25 mouse cellular contexts compared by ENCODE assay signal in the genomic region with DNA sequence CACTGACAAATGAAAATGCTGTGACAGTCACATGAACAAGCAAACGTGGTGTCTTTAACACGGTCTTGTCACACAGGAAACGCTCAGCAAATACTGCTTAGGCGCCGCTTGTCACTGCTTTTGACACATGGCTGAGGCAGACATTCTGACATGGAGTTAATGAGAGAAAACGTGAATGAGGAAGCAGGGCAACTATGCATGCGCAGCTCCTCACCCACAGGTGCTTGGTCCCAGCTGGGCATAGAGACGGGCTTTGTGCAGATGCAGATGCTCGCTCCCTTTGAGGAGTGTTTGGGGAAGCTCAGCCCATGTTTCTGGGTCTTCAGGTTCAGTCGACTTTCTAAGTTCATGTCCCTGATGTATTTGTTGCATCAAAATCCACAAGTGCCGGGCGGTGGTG. TPM values are rescaled to one million over a fixed set of nuclear protein-coding genes. Genes with fewer than 3 reads are reported as not detected.
DNase-seq lines count a peak whose midpoint lies in the region; ATAC-seq and TF ChIP-seq lines count a peak whose summit lies in the region.
"Had no signal": no experiment of that assay in that cellular context is flagged by ENCODE, and none has a peak within 500 bp of the region (broad histone marks: within the 10 kb centered on the region; RNA-seq: fewer than 3 reads in every experiment).

No protein-coding gene starts in this region.

- intact Hi-C loops in gastrocnemius, adult 2 months (cut with DNase I), result no loop called here
- intact Hi-C loops in gastrocnemius, postnatal 14 days (cut with DNase I; ENCODE audit: low total_unique reads), result no loop called here

- ATAC-seq in megakaryocyte, adult 5-6 weeks (ENCODE audit: poor library complexity, severe bottlenecking), result 0 out of 2 replicates have a peak, but pooled peaks have one; percentile 43
- ATAC-seq in cerebellum, adult (ENCODE audit: insufficient number of reproducible peaks, low FRiP score, low TSS enrichment), result no peak
- ATAC-seq: forebrain, embryonic 13.5 days; inflammation-experienced regulatory T-cells, adult 6 months had no signal

- no peaks in the 10 kb centered on the region for H3K9me3 ChIP-seq in CH12.LX (replicated peaks; ENCODE audit: low read length)
- H3K9me3 ChIP-seq: forebrain, embryonic 13.5 days; heart, embryonic 12.5 days; hindbrain, embryonic 10.5 days; hindbrain, embryonic 15.5 days; midbrain, embryonic 12.5 days; neural tube, embryonic 13.5 days had no signal

- in situ Hi-C loops in CH12.LX (cut with MboI; ENCODE audit: low pct_ligation_motif_present, low pct_unique_long_range_greater_than_20kb, low sequenced_read_pairs), result no loop called here

- no peak for TF ChIP-seq RAD21 in CH12.LX (IDR thresholded peaks at IDR 0.05; ENCODE audit: low read depth, low read length)

- no peak for TF ChIP-seq EP300 in CH12.LX (IDR thresholded peaks at IDR 0.05; ENCODE audit: low read length)

- TF ChIP-seq POLR2A in CH12.LX (IDR thresholded peaks at IDR 0.05; ENCODE audit: low read depth, low read length), result no peak

- H3K27ac ChIP-seq in gastrocnemius, adult 2 months, result peak overlapping the region; percentile 35; the same call in 1 of the 2 replicates
- H3K27ac ChIP-seq in CH12.LX (ENCODE audit: insufficient read depth, low read depth), result no peak overlapping the region
- H3K27ac ChIP-seq: forebrain, embryonic 13.5 days; hindbrain, embryonic 10.5 days; hindbrain, embryonic 15.5 days; liver, embryonic 14.5 days; macrophage; midbrain, embryonic 12.5 days; neural tube, embryonic 13.5 days had no signal

- dilution Hi-C loops in CH12.LX (cut with MboI; ENCODE audit: extremely low pct_ligation_motif_present, extremely low pct_unique_long_range_greater_than_20kb, low sequenced_read_pairs), result no loop called here

- H3K27me3 ChIP-seq in CH12.LX (replicated peaks), result peaks cover 17% of the 10 kb centered on the region
- H3K27me3 ChIP-seq: forebrain, embryonic 13.5 days; heart, embryonic 12.5 days; hindbrain, embryonic 15.5 days; midbrain, embryonic 12.5 days; neural tube, embryonic 13.5 days had no signal

- H3K4me3 ChIP-seq in gastrocnemius, adult 2 months, result no peak overlapping the region; the same call in 1 of the 2 replicates
- H3K4me3 ChIP-seq in CH12.LX (replicated peaks in 1 of 3; ENCODE audit: low read depth in 2 of 3, low read length in 2 of 3, poor library complexity in 1 of 3), result no peak overlapping the region
- H3K4me3 ChIP-seq: forebrain, embryonic 13.5 days; heart, adult 2 months; heart, embryonic 12.5 days; hindbrain, embryonic 10.5 days; hindbrain, embryonic 15.5 days; midbrain, embryonic 12.5 days; neural tube, embryonic 13.5 days had no signal

- no peak for DNase-seq in gastrocnemius, adult 2 months
- no peak for DNase-seq in gastrocnemius, postnatal 14 days
- DNase-seq in CH12.LX (ENCODE audit: extremely low read depth), result no peak
- peak; percentile 28 for DNase-seq in thymus, postnatal 14 days
- no peak for DNase-seq in MN1 (ENCODE audit: low spot score)
- no peak for DNase-seq in kidney, adult 9 months
- DNase-seq: adrenal gland, postnatal 10 days; cerebellum, adult 2 months; cerebellum, postnatal 14 days; gastrocnemius, postnatal 36 days; heart, adult 2 months; left cerebral cortex, postnatal 4 days; lung, adult 2 months; lung, postnatal 10 days had no signal

- H3K4me2 ChIP-seq in CH12.LX (ENCODE audit: insufficient read depth, low read depth, poor library complexity, severe bottlenecking), result no peak overlapping the region
- H3K4me2 ChIP-seq: forebrain, embryonic 13.5 days; heart, embryonic 12.5 days; hindbrain, embryonic 15.5 days; midbrain, embryonic 12.5 days; neural tube, embryonic 13.5 days had no signal

- no peaks in the 10 kb centered on the region for H3K79me2 ChIP-seq in CH12.LX (replicated peaks; ENCODE audit: control insufficient read depth, extremely low read depth, insufficient read depth, poor library complexity, severe bottlenecking)

- no peak for TF ChIP-seq CTCF in gastrocnemius, adult 2 months (IDR thresholded peaks at IDR 0.05)
- no peak for TF ChIP-seq CTCF in CH12.LX (conservative IDR thresholded peaks at IDR 0.05 in 1 of 2, IDR thresholded peaks at IDR 0.05 in 1 of 2; ENCODE audit: low read depth in 2 of 2, low read length in 2 of 2)

- H3K4me1 ChIP-seq in CH12.LX (ENCODE audit: control insufficient read depth in 1 of 2, insufficient read depth in 2 of 2), result peaks cover 0 to 10% of the 10 kb centered on the region in 2 experiments; a peak in 2 of 4 replicates
- H3K4me1 ChIP-seq: forebrain, embryonic 13.5 days; hindbrain, embryonic 10.5 days; hindbrain, embryonic 15.5 days; midbrain, embryonic 12.5 days had no signal

- H3K36me3 ChIP-seq in CH12.LX (replicated peaks in 1 of 2; ENCODE audit: control insufficient read depth in 1 of 2, insufficient read depth in 1 of 2, low read length in 1 of 2), result no peaks in the 10 kb centered on the region
- H3K36me3 ChIP-seq: heart, embryonic 12.5 days; hindbrain, embryonic 10.5 days; hindbrain, embryonic 15.5 days; midbrain, embryonic 12.5 days; neural tube, embryonic 13.5 days had no signal

- no peak overlapping the region for H3K9ac ChIP-seq in CH12.LX (ENCODE audit: insufficient read depth, low read depth)
- H3K9ac ChIP-seq: forebrain, embryonic 13.5 days; heart, embryonic 12.5 days; hindbrain, embryonic 15.5 days; liver, embryonic 14.5 days; midbrain, embryonic 12.5 days; neural tube, embryonic 13.5 days had no signal

TF ChIP-seq in CH12.LX, 34 proteins besides CTCF, POLR2A, EP300 and RAD21:
- no peak for TF ChIP-seq ZKSCAN1 (IDR thresholded peaks at IDR 0.05; ENCODE audit: borderline replicate concordance, low read depth, low read length)
- 0 out of 2 replicates have a peak, but pooled peaks have one; percentile 14 for TF ChIP-seq NRF1 (IDR thresholded peaks at IDR 0.05; ENCODE audit: low read depth, low read length)
TF ChIP-seq in CH12.LX: peak in this region for 1.

RNA-seq across cellular contexts. Expression of a gene that starts 11.7 kb away (rescaled TPM):
- total RNA-seq in gastrocnemius, adult 2 months (2021), result 1 to 10 TPM; 3.1 to 7.8 TPM
- 1 to 10 TPM; 6.0 to 7.4 TPM for total RNA-seq in gastrocnemius, postnatal 14 days (2021)
- total RNA-seq in CH12.LX (2012; rRNA removed), result not detected in 2 replicates
- not detected in 2 replicates for total RNA-seq in CH12.LX (2014; rRNA removed)
- polyA plus RNA-seq in CH12.LX (2012; ENCODE audit: insufficient read length, low read depth), result not detected in 2 replicates
- 0.21 and 0.69 TPM in 2 replicates for total RNA-seq in megakaryocyte, adult 5-6 weeks (2015)
- 0.04 and 0.08 TPM in 2 replicates for total RNA-seq in megakaryocyte, adult 5-6 weeks (2017)
